Mouse (Mus musculus): ENCODE data around the gene Hexim2. TPM values are rescaled to one million over a fixed set of nuclear protein-coding genes. Genes with fewer than 3 reads are reported as not detected.
A peak's percentile ranks its signal among the peaks of the same experiment; 100 is the strongest.

Gene Hexim2
- total RNA-seq (2021), result 10 to 100 TPM; 11.2 to 16.1 TPM
- long read RNA-seq, experiment 1, transcript Hexim2-204 (2 exons, 370 nt), result major isoform, 5 of 14 reads
- long read RNA-seq, experiment 1, partial matches to known transcripts, result 0 of 14 reads
- long read RNA-seq, experiment 1, other reads (novel, unspliced or antisense), result 5 of 14 reads
- long read RNA-seq, experiment 2, transcript Hexim2-204 (2 exons, 370 nt), result major isoform, 8 of 18 reads
- long read RNA-seq, experiment 2, partial matches to known transcripts, result 1 of 18 reads
- long read RNA-seq, experiment 2, other reads (novel, unspliced or antisense), result 5 of 18 reads

DNA sequence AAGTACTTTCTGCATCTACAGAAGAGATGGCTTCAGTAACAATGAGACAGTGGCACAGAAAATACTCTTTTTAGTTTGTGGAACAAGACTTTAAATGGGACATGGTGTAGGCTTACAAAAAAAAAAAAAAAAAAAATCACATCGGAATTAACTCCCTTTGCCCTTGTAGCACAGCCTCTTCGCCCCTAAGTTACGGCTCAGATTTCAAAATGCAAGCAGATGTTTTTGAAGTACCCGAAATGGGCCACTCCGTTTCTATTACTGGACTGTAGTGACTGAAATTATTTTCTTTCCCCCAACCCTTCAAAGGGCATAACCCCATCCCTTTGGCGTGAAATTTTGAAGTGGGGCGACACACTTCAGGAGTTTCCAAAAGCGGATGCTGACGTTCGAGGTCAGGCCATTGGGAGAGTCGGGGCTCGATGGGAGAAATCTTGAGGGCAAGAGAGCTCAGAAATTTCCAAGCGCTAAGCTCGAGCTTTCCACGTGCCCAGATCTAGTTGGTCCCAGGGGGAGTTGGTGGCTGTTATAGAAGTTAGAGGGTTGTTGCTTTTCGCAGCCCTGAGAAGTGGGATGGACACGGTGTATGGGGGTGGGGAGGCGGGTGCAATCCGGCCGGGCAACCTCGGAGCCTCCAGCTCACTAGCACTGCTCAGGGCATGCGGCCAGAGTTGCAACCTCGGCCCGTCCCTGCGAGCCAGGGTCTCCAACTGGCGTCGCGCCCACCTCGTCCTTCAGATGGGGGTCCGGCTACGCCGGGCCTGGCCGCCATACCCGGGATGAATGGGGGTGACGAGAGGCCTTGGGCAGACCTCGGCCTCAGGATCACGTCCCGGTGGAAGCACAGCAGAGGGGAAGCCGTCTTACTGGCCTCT, at the start of gene Hexim2:
Gene Hexim2, plus strand, starts transcription at position 729 of the 875 bp plus-strand sequence.
- DNase-seq (ENCODE audit: low spot score in 2 of 2), result peak; percentile 69 to 74

DNA sequence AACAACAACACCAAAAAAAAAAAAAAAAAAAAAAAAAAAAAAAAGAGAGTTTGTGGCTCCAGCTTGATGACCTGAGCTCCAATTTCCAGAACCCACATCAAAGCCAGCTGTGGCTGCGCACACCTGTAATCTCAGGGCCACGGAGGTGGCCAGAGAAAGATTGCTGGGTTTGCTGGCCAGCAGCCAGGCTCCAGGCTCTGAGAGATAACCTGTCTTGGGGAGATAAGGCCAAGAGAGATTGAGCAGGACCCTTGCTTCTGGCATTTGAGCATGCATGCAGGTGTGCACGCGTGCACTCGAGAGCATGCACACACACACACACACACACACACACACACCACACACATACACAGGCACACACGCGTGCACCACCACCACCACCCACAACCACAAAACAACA, 38.9 kb upstream of the Hexim2 start:
- DNase-seq (ENCODE audit: low spot score in 2 of 2), result no peak

DNA sequence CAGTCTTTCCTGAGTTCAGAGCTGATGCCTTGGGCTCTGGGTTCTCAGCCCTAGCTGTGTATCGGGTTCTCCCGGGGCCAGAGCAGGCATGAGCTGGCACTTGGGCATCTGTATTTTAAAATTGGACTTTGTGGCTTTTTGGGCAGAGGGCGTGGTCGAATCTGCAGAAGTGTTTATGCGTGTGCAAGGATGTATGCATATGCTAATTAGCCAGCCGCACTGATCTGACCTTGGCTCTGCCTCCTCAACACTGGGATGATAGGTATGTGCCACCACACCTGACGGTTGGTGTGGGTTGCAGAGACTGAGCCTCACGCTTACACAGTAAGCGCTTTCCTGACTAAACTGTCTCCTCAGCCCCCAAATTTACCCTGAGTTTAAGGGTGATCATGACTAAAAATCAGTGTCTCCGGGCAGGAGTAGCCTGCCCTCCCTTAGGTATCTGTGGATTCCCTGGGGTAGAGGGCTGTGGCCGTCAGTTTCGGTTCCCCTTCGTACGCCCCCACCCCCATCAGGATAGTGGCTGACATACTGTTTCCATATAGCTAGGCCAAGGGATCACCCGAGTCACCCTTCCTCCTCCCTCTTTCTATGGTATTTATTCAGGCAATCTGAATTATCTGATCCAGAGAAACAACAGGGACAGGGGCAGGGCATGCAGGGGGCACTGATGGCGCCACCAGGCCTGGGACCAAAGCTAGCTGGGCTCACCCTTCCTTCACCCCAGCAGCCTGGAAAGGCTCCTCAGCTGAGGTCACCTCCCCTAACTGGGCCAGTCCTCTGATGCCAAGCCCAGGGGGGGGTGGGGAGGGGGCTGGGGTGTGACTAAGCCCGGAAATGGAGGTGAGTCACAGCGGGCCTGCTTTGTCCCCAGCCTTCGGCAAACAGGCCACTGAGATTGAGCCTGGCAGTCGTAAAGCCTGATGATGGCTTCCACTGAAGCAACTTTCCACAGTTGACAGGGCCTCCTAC, 38.1 kb upstream of the Hexim2 start:
- no peak for DNase-seq (ENCODE audit: low spot score in 2 of 2)

DNA sequence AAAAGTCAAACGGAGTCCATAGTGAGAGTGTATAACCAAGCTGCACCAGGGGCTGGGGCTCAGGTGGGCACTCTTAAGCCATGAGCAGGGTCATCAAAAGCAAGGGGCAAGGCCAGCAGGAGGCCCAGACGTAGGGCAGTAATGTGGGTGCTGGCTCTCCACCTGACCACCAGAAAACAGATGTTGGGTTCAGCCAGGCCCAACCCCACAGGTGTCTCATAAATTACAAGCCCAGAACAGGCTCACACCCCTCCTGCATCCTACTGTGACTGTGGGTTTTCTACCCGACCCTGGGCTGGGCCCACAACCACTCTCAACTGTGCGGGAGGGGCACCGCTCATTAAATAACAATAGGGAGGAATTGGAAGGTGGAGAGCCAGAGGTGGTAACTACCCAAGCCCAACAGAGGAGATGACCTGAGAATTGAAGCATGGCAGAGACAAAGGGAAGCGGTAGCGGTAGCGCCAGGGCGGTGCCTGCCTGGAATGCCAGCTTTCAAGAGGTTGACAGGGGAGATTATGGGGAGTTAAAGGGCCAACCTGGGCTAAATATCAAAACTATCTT, 37.0 kb upstream of the Hexim2 start:
- no peak for DNase-seq (ENCODE audit: low spot score in 2 of 2)

DNA sequence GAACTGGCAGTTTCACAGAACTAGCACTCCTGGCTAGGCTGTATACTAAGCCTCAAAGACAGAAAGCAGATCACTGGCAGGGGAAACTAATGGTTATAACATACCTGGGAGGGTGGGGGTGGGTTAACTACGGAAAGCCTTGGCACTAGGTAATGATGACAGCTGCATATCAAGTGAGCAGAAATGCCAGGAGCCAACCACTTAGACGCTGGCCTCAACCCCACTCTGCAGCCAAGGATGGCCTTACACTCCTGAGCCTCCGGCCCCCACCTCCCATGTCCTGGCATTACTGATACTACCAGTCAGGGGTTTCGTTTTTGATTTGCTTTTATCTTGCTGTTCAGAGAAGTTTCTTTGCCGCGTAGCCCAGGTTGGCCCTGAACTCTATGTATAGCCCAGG, 36.4 kb upstream of the Hexim2 start:
- DNase-seq (ENCODE audit: low spot score in 2 of 2), result no peak

DNA sequence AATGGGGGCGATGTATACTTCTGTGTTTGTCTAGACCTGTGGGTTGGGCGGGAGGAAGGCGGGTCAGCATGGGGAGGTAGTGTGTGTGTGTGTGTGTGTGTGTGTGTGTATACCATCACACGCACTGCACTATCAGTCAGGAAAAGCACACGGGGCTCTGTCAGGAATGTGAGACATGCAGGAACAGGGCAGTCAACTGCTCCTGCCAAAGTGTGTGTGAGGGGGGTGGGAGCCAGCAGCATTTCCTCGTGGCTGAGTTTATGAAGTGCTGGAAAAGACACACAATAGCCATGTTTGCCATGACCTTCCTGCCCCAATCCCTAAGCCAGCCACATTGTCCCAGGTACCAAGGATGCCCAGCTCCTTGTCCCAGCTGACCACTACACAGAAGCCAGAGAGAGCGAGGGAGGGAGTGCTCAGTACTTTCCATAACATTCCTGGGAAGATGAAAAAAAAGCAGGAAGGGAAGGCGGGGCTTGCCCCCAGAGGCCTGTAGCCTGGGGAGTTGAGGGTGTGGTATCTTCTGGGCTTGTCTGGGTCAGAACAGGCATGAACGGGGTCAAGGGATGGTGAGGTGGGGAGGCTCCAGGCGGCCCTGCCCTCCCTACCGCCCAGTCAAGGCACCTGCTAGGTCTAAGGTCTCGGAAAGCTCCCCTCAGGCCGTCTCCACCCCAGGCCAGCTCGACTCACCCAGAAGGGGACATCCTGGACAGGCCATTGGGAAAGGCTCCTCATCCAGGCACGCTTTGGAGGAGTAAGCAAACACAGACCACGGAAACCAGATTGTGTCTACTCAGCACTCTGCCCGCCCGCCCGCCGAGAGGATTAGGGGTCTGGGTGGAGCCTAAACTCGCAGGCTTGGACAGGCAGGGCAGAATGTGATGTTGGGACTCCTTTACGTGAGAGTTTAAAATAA, 35.0 kb upstream of the Hexim2 start:
- no peak for DNase-seq (ENCODE audit: low spot score in 2 of 2)

DNA sequence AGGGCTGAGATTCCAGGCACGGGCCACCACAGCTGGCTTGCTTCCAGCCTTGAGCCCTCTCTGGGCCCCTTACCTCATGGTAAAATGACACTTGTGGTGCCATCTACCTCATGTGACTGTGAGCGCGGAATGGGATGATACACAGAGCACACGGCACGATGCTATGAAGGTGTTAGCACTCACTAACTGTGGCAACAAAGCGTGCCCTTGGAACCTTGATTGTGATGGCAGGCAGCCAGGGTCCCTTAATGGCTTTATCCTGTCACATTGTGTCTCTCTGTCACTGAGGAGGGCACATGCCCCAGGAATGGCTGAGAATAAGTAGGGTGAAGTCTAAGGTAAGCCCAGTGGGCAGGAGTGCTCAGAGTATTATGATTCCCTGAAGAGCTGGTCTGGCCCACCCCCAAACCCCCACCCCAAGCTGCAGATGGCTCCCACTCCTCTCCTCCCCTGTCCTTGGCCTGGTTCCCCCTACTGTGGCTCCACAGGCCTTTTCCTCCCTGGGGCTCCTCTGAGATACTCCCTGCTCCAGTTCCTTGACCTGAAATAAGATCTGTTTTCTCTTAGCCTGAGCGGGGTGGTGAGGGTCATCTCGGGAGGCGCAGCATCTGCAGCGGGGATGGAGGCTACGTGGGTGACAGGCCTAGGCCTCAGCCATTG, 33.6 kb upstream of the Hexim2 start:
- DNase-seq (ENCODE audit: low spot score in 2 of 2), result no peak

DNA sequence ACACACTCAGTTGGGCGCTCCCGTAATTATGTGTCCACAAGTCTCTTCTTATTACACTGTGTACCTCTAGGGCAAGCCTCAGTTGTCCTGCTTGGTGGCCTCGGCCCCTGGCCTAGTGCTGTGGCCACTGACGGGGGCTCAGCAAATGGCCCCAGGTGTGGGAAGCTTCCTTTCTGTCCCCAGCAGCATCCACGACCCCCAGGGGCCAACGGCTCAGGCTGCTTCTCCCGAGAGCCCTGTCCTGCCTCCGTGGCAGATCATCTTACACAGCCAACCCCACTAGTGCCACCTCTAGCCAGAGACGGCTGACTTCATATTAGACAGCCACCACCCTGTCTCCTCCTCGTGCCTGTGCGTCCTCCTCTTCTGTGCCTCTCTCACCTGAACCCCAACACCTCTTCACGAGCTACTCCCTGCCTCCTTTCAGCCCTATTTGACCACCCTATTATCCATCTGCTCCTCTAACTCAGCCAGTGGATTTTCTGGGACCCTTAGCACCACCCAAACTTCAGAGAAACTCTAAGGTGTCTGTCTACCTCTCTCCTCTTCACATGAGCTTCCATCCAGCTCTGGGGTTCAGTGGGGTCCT, 32.8 kb upstream of the Hexim2 start:
- DNase-seq (ENCODE audit: low spot score in 2 of 2), result no peak

DNA sequence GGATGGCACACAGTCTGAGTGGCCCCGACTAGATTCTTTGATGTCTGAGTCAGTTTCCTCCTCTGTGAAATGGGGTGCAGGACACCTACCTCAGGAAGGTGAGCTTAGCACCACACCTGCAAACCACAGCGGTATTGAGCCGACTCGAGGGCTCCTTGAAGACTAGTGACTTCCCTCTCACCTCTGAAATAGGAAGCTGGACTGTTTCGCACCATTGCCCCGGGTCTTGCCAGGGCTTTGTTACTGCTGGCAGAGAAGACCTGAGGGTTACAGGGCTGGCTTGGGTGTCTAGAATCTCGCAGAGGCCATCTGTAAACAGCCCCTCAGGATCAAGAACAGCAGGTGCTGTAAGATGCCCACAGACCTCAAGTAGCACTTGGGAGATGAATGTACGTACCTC, 31.9 kb upstream of the Hexim2 start:
- DNase-seq (ENCODE audit: low spot score in 2 of 2), result no peak

DNA sequence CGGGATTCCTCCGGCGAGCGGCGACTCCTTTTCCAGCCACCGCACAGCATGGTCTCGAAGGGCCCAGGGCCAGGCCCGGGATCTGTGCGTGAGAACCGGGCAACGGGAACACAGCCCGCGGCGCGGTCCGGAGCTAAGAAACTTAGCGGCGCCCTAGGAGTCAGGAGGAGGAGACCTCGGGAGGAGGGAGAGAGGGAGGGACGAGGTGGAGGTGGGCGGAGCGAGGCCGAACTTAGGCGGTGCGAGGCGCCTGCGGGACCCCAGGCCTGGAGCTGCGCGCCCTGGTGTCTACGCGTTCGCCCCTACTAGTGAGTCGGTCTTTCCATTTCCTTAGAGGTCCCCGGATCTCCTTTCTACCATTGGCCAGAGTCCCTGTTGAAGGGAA, 30.8 kb upstream of the Hexim2 start, which contains the start of the genes Plcd3 and Acbd4:
Gene Plcd3, minus strand, starts transcription at position 178 of the 385 bp plus-strand sequence.
Gene Acbd4, plus strand, starts transcription at position 202 of the 385 bp plus-strand sequence.
- DNase-seq (ENCODE audit: low spot score in 2 of 2), result peak; percentile 60 to 62

DNA sequence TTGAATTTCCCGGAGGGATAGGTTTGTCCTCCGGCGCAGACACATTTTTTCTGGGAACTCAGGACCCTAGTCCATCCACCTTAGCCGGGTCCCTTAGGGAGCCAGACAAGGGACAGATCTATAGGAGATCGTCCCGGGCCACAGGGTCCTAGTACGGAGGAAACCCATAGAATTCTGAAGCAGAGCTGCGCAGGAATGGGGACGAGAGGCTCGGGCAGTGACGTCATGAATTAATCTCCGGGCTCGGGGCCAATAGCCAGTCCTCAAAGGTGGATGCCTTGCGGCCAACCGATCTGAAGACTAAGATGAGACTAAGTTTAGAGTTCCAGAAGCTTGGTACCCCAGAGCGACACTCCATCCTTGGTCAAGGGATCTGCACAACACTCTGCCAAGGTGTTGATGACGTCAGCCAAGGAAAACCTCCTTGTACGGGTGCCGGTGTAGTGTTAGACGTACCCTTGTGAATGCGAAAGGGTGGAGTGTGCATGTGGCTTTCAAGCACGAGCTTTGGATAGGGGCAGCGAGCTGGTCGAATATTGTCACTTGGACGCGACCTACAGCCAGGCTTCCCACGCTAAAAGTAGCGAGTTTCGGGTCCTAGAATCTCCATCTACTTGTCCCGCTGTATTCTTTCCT, 30.2 kb upstream of the Hexim2 start:
- peak; percentile 62 to 75 for DNase-seq (ENCODE audit: low spot score in 2 of 2)

DNA sequence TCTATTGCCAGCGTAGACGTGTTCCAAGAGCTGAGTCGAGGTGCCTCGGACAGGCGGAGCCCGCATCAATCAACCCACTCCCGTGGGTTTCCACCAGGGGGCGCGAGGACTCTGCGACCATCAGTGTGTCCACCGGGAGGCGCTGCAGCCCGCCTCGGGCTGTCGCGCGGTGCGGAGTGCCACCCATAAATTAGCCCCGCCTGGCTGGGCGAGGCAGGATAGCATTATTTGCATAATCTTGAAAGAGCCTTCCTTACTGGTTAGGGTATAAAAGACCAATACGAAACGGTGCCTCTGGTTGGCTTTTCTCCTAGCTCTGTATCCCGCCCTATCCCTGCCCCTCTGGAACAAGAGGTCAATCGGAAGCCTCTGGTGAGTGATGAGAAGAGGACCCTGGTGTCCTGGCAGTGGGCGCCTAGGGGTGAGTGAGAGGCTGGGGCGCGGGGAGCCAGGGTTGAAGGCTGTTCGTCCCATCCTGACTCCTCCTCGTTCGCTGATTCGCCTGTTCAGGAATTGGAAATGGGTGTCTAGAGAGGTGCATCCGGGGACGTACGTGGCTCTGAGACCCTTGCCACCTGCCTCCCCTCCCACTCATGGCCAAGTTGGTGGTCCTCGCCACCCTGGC, 29.4 kb upstream of the Hexim2 start:
- DNase-seq (ENCODE audit: low spot score in 2 of 2), result peak; percentile 96 to 98

DNA sequence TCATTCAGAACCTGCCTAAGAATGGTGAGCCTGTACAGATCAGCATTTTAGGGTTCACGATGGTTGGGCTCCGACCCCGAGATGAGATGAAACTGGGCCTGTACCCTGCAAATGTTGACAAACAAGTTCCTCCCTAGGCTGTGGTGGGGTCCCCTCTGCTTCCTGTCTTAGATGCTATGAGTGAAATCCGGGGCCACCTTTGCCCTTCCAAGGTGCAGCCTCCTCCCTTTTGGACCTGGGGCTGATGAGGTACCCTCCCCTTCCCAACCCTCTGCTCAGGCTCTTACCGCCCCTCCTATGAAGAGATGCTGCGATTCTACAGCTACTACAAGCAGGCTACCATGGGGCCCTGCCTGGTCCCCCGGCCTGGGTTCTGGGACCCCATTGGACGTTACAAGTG, 28.6 kb upstream of the Hexim2 start:
- no peak for DNase-seq (ENCODE audit: low spot score in 2 of 2)

DNA sequence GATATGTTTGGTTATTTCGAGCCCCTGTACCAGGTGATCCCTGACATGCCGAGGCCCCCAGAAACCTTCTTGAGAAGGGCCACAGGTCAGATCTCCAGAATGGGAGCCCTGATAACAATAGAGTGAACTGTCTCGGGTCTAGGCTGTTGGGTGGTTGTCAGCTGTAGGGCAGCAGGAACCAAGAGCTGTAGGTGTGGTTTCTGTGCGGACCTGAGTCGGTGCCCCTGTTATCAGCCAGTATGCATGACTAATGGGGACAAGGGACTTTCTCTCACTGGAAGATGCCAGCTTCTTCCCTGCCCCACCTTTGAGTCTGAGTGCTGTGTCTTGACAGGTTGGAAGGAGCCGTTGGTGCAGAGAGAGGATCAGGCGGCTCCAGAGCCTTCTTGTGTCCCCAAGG, 27.8 kb upstream of the Hexim2 start:
- no peak for DNase-seq (ENCODE audit: low spot score in 2 of 2)

DNA sequence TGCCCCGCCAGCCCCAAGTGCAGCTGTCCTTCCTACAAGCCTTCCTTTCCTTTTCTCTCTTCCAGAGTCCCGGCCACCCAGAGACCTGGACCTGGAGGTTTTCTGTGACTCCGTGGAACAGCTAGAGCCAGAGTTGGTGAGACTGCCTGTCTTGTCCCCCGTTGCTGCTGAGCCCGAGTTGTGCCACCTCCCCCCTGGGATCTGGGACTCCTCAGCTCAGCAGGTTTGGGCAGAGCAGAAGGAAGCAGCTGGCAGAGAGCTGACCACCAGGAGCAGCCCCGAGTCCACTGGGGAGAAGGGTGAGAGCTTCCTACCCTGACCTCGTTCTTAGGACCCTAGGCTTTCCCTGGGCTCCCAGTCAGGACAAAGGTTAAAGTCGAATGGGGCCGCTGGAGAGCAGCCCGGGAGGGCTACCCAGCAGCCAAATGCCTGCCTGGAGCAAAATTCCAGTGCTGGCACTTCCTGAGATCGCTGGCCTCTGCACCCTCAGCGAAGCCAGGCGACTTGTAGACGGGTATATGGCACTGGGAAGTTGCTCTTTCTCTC, 27.0 kb upstream of the Hexim2 start:
- DNase-seq (ENCODE audit: low spot score in 2 of 2), result no peak

DNA sequence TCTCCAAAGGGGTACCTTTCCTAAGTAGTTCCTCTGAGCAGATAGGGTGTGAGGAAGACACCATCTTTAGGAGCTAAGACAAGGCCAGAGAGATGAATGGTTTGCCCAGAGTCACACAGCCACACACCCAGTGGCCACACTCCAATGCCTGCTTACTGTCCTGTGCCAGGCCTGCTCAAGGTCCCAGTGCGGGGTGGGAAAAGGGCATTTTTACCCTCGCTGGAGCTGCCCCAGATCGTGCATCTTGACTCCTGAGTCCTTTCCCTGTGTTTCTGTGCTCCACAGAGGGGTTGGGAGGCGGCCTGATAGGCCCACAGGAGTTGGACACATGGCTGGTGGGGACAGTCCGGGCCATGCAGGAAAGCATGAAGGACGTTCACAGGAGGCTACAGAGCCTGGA, 26.4 kb upstream of the Hexim2 start:
- no peak for DNase-seq (ENCODE audit: low spot score in 2 of 2)

DNA sequence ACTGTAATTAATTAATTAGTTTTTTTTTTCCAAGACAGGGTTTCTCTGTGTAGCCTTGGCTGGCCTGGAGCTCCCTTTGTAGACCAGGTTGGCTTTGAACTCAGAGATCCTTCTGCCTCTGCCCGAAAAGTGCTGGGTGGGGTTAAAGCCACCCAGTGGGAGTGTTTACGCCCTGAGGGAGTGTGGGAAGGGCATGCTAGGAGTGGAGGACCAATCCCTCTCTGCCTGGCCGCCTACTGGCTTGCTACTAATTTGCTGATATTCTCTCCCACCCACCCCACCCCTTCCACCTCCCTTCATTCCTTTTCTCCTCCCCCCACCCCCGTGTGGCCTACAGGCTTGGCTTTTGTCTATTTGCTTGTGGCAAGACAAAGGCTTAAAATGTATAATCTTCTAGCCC, 25.8 kb upstream of the Hexim2 start:
- DNase-seq (ENCODE audit: low spot score in 2 of 2), result no peak

DNA sequence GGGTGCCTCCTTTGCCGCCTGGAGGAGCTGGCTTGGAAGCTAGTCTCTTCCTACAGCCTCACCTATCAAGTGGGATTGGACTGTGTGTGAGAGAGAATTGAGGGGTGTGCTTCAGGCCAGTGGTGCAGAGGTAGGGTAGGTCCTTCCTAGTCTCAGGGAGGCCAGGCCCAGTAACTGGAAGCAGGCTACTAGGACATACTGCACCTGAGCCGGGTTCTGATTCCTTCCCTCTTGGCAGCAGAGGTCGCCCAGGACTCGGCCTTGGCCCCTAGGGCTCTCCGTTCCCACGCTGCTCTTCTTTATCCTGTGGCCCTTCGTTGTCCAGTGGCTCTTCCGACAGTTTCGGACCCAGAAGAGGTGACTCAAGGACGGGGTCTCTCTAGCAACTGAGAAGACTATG, 20.9 kb upstream of the Hexim2 start:
- DNase-seq (ENCODE audit: low spot score in 2 of 2), result no peak

All from layer of hippocampus, postnatal 14 days (tissue).